Mouse (Mus musculus): Measurements from ENCODE around the gene Sf3b4.

The Sf3b4 gene

DNA sequence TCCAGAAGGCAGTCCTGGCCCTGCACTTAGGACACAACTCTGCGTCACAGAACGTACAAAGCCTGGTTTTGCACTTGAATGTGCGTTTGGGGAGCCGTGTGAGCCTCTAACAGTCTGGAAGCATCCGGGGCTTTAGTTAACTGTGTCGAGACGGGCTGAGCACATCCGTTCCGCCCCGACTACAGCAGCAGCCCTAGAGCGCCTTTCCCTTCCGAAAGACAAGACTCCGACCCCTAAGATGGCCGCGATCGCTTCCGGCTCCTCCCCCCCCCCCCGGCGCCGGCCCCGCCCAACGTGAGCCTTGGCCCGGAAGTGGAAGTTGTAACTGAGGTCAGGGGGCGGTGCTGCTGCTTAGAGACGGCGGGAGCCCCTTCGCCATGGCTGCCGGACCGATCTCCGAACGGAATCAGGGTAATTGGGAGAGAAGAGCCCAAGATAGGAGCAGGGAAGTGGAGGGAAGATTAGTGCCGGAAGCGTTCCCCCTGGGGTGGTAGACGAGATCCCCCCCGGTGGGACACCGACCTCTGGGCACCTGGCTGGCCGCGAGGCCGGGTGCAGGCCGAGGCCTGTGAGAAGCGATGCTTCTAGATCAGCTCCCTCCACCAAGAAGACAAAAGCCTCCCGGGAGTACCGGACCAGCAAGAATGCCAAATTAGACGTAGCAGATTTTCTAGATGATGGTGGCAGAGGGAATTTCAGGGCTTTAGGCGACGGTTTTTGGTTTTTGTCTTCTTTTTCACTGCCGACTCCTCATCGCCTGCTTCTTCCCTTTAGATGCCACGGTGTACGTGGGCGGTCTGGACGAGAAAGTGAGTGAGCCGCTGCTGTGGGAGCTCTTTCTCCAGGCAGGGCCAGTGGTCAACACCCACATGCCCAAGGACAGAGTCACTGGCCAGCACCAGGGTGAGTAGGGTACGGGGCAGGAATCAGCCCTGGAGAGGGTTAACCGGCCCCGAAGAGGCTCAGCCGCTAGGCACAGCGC, at the start of gene Sf3b4:
TSS of gene Sf3b4 (plus strand) at position 136 of the 982 bp plus-strand sequence.
- no peak for DNase-seq (ENCODE audit: low spot score)

GRCm38 (mm10) chr3:96124235-96124634, 47.9 kb upstream of the Sf3b4 start:
- DNase-seq (ENCODE audit: low spot score) = no peak

DNA sequence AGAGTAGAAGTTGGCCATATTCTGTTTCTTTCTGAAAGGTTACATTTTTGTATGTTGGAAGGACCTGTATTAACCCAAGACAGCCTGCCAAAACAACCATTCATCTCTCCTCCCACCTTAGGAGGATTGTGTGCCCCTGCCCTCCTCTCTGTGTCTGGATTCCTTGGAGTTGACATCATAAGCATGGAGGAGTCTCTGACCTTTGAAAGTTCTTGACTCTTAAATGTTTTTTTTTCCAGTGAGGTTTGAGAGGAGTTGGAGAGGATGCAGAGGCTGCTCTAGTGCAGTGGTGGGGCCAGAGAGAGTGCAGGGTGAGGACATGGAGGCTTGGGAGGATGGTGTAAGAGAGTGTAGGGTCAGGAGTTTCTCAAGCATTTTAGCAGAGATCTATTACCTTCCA, 44.0 kb upstream of the Sf3b4 start:
- DNase-seq (ENCODE audit: low spot score) = no peak

DNA sequence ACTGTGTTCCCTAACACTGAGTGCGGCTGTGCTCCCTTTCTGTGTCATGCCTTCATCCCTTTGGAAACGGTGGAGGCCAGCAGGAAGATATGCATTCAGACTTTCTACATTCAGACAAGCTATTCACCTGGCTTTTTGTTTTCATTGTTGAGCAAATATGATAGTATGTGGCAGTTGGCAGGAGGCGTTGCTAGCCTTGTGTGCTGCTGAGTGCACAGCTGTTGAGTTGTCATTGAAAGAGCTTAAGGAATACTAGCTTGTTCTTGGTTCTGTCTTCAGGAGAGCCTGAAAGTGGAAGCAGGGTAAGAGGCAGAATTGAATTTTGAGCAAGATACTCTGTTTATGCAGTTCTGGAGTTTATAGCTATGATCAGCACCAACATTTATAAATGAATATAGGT, 39.7 kb upstream of the Sf3b4 start:
- DNase-seq (ENCODE audit: low spot score) = no peak

- no peak for DNase-seq (ENCODE audit: low spot score)
Measured at GRCm38 (mm10) chr3:96133327-96133905, 38.7 kb upstream of the Sf3b4 start.

DNA sequence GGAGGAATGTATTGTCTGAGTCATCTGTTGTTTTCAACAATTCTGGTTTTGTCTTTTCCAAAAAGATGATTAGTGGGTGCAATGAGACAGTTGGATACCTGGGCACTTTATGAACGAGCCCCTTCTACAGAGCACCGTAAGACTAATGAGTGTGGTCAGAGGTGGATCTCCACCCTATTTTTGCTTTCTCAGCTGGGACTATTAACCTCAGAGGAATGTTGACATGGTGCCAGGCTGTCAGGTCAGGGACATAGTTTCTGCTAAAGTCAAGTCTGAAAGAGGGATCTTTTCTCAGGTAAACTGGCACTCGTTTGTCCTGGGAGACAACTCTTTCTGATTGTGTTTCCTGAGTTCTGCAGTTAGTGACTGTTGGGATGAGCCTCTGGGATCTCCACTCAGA, 37.1 kb upstream of the Sf3b4 start:
- no peak for DNase-seq (ENCODE audit: low spot score)

DNA sequence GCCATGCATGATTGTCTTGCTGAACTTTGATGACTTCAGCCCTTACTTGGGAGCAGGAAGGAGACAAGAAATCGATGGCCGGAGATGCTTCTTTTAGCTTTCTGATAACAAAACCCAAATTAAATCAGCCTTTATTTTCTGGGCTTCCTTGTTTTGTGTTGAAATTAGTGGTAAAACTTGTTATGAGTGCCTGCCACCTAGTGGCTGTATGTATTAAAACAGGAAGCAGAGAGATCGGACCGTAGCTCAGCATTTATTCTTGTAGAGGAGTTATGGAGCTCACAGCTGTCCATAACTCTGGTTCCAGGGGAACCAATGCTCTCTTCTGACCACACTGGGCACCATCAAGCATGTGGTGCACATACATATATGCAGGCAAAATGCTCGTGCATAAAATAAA, 24.2 kb upstream of the Sf3b4 start:
- no peak for DNase-seq (ENCODE audit: low spot score)

DNA sequence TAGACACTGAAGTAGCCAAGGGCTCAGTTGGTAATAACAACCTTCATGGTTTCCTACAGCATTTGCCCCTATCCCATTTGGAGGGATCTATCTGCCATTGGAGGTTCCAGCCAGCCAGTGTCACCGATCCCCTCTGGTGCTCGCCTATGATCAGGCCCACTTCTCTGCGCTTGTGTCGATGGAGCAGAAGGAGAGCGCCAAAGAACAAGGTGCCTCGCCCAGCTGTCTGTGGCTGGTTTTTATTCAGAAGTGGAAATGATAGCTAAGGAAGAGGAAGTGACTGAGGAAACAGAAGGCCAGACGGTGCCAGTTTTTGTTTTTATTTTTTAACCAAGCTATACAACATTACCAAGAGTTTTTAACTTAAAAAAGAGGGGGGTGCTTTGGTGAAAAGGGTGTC, 20.3 kb upstream of the Sf3b4 start:
- DNase-seq (ENCODE audit: low spot score) = no peak

- no peak for DNase-seq (ENCODE audit: low spot score)
Measured at GRCm38 (mm10) chr3:96152611-96153010, 19.5 kb upstream of the Sf3b4 start.

DNA sequence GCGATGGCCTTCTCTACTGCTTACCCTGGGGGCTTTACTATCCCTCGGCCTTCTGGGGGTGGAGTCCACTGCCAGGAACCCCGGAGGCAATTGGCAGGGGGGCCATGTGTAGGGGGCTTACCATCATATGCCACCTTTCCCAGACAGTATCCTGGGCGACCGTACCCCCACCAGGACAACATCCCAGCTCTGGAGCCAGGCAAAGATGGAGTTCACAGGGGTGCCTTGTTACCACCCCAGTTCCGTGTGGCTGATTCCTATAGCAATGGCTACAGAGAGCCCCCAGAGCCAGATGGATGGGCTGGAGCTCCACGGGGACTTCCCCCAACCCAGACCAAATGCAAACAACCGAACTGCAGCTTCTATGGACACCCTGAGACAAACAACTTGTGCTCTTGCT, 16.6 kb upstream of the Sf3b4 start:
- no peak for DNase-seq (ENCODE audit: low spot score)

- no peak for DNase-seq (ENCODE audit: low spot score)
Measured at GRCm38 (mm10) chr3:96159820-96160219, 12.3 kb upstream of the Sf3b4 start.

DNA sequence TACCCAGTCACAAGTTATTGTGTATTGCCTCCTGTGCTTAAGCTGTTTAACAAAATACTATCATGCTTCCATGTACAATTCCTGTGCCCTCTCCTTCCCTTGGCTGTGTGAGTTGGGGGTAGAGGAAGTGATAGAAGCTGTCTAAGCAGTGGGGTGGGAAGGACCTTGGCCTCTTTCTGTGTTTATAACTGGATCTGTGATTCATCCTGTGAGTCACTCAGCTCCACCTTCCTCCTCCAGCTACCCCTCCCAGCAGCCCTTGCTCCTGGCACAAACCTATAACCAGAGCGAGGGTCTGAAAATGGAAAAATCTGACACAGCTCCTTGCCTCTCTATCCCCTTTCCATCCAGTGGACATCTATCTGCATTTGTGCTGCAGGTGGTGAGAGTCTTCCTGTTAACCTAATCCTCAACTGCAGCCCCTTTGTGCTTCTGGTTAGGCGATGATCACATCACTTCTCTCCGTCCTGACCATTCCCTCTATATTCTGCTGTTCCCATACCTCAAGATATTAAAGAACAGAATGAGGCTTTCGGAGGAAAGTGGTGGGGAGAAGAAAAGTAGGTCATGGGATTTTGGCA, 11.8 kb upstream of the Sf3b4 start:
- DNase-seq (ENCODE audit: low spot score) = no peak

GRCm38 (mm10) chr3:96160803-96161516, 11.2 kb upstream of the Sf3b4 start:
- no peak for DNase-seq (ENCODE audit: low spot score)

- no peak for DNase-seq (ENCODE audit: low spot score)
Measured at GRCm38 (mm10) chr3:96161869-96162840, 10.0 kb upstream of the Sf3b4 start, which contains the start of gene Mtmr11. Gene Mtmr11, plus strand, starts transcription at chr3:96162004.

DNA sequence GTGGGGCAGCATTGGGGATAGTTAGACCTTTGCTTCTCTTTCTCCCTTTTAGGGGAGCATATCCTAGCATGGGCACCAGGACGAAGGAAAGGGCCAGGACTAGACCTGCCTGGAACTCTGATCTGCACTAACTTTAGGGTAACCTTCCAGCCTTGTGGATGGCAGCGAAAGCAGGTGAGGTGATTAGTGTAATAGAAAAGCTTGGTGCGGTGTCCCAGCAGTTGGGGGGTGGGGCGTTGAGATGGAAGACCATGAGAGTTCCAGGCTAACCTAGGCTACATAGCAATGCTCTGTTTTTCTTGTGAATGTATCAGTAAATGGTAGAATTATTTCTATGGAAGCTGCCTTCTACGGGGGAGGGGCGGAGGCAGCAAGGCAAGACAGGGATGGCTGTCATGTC, 9.1 kb upstream of the Sf3b4 start:
- DNase-seq (ENCODE audit: low spot score) = no peak

DNA sequence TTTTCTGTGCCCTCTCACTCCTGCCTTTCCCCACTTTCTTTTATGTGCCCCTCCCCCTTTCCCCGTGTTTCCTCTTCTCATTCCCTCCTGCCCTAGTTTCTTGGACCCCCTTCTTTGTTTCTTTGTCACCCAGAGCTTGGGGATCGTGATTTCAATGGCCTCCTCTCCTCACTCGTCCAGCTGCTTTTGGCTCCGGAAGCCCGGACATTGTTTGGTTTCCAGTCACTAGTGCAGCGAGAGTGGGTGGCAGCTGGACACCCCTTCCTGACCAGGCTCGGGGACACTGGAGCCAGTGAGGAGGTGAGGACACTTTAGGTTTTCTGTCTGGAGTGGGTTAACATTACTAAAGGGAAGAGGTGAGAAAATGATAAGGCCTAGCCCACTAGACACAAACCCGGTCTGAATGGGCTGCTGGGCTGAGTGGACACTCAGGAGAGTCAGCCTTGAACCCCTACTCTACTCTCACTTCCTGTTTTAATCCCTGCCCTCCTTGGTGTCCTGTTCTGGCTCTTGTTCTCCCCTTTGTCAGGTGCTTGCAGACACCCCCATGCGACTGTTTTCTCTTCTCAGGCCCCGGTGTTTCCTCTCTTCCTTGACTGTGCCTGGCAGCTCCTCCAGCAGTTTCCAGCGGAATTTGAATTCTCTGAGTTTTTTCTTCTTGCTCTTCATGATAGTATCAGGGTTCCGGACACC, 3.5 kb upstream of the Sf3b4 start:
- no peak for DNase-seq (ENCODE audit: low spot score)

- no peak for DNase-seq (ENCODE audit: low spot score)
Measured at GRCm38 (mm10) chr3:96170276-96170675, 1.9 kb upstream of the Sf3b4 start.

GRCm38 (mm10) chr3:96170976-96171545, 1.1 kb upstream of the Sf3b4 start:
- no peak for DNase-seq (ENCODE audit: low spot score)

GRCm38 (mm10) chr3:96171583-96172196, 442 bp upstream of the Sf3b4 start:
- no peak for DNase-seq (ENCODE audit: low spot score)

DNA sequence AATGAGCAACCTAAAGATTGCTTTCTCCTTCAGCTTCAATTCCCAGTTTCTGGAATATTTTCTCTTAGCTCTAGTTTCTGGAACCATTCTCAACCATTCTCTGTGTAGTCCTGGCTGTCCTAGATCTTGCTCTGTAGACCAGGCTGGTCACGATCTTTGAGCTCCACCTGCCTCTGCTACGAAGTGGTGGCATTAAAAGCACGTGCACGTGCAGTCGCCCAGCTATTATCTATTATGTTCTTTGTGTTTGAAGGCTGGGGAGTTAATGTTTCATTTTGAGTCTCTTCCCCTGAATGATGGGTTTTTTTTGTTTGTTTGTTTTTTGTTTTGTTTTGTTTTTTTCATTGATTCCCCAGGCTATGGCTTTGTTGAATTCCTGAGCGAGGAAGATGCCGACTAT, 1.1 kb downstream of the Sf3b4 start:
- DNase-seq (ENCODE audit: low spot score) = no peak
